Mouse (Mus musculus) CH12.LX (cell line): ENCODE measurements around the gene Gpr152. TPM values are rescaled to one million over a fixed set of nuclear protein-coding genes. Genes with fewer than 3 reads are reported as not detected.

ENCODE experiments used
- DNase-seq: peaks from one replicate; pipeline ENCODE4 v3.0.0-alpha.2; 2013; ENCODE audit errors: extremely low read depth
- H3K27ac ChIP-seq: 2 replicates; pipeline ENCODE4 v1.5.1; 2012; ENCODE audit warnings: low read depth, mild to moderate bottlenecking, control low read depth, moderate library complexity; ENCODE audit not compliant: insufficient read depth
- H3K27me3 ChIP-seq: replicated peaks from 2 replicates; pipeline ENCODE3; 2012; ENCODE audit warnings: inconsistent platforms
- H3K36me3 ChIP-seq, 2 experiments: replicated peaks in 1 of 2; 2 replicates each; pipeline versions ENCODE3 to v1.6.1; 2012; ENCODE audit warnings: inconsistent platforms in 1 of 2, low read length in 1 of 2, mild to moderate bottlenecking in 1 of 2, mixed read lengths in 1 of 2, moderate library complexity in 1 of 2; ENCODE audit not compliant: control insufficient read depth in 1 of 2, insufficient read depth in 1 of 2
- H3K4me1 ChIP-seq, 2 experiments: 2 replicates each; pipeline ENCODE4 v1.6.1; 2012; ENCODE audit warnings: inconsistent platforms in 1 of 2, moderate library complexity in 1 of 2; ENCODE audit not compliant: insufficient read depth in 2 of 2, control insufficient read depth in 1 of 2
- H3K4me2 ChIP-seq: 2 replicates; pipeline ENCODE4 v1.6.1; 2012; ENCODE audit warnings: low read depth, mild to moderate bottlenecking, control low read depth; ENCODE audit not compliant: poor library complexity, insufficient read depth, severe bottlenecking
- H3K4me3 ChIP-seq, 3 experiments: fragments of 150-350 bp in 1 of 3; sonication (generic) in 1 of 3; replicated peaks in 1 of 3; 2 replicates each; pipeline versions ENCODE3 to v1.5.1; 2011 to 2012; ENCODE audit warnings: low read depth in 2 of 3, low read length in 2 of 3, mild to moderate bottlenecking in 2 of 3, moderate library complexity in 2 of 3, control low read depth in 1 of 3, improper control_type of control experiment in 1 of 3, inconsistent platforms in 1 of 3, mixed read lengths in 1 of 3; ENCODE audit not compliant: poor library complexity in 1 of 3
- H3K79me2 ChIP-seq: replicated peaks from 2 replicates; pipeline ENCODE4 v1.6.1; 2012; ENCODE audit warnings: mild to moderate bottlenecking, moderate library complexity; ENCODE audit not compliant: control insufficient read depth, poor library complexity, insufficient read depth, severe bottlenecking; ENCODE audit errors: extremely low read depth
- H3K9ac ChIP-seq: 2 replicates; pipeline ENCODE4 v1.6.1; 2012; ENCODE audit warnings: low read depth, mild to moderate bottlenecking, control low read depth, moderate library complexity; ENCODE audit not compliant: insufficient read depth
- H3K9me3 ChIP-seq: replicated peaks from 2 replicates; pipeline ENCODE3; 2012; ENCODE audit warnings: low read length, inconsistent platforms, mixed read lengths
- BHLHE40 ChIP-seq: IDR thresholded peaks from 2 replicates; pipeline ENCODE4 v1.6.1; 2011; ENCODE audit warnings: mild to moderate bottlenecking, low read depth, low read length, improper control_type of control experiment
- CHD2 ChIP-seq: IDR thresholded peaks from 2 replicates; pipeline ENCODE4 v1.6.1; 2011; ENCODE audit warnings: low read length, improper control_type of control experiment
- CTCF ChIP-seq, 2 experiments: IDR thresholded peaks in 1 of 2; conservative IDR thresholded peaks in 1 of 2; 2 replicates each; pipeline ENCODE4 v1.5.1; 2011 to 2012; ENCODE audit warnings: low read depth in 2 of 2, low read length in 2 of 2, improper control_type of control experiment in 1 of 2, inconsistent platforms in 1 of 2, mild to moderate bottlenecking in 1 of 2, moderate library complexity in 1 of 2
- E2F4 ChIP-seq: IDR thresholded peaks from 2 replicates; pipeline ENCODE4 v1.6.1; 2011; ENCODE audit warnings: low read depth, low read length, improper control_type of control experiment; ENCODE audit not compliant: insufficient replicate concordance
- ELF1 ChIP-seq: IDR thresholded peaks from 2 replicates; pipeline ENCODE4 v1.6.1; 2014; ENCODE audit warnings: low read depth, mild to moderate bottlenecking, inconsistent platforms, low read length, improper control_type of control experiment
- EP300 ChIP-seq: IDR thresholded peaks from 2 replicates; pipeline ENCODE4 v1.6.1; 2011; ENCODE audit warnings: low read length, improper control_type of control experiment
- HCFC1 ChIP-seq: IDR thresholded peaks from 2 replicates; pipeline ENCODE4 v1.6.1; 2012; ENCODE audit warnings: low read depth, mild to moderate bottlenecking, inconsistent platforms, low read length, improper control_type of control experiment
- JUN ChIP-seq: IDR thresholded peaks from 2 replicates; pipeline ENCODE4 v1.6.1; 2011; ENCODE audit warnings: low read depth, mild to moderate bottlenecking, low read length, improper control_type of control experiment, moderate library complexity; ENCODE audit not compliant: insufficient read depth
- MAZ ChIP-seq: IDR thresholded peaks from 2 replicates; pipeline ENCODE4 v1.6.1; 2012; ENCODE audit warnings: low read depth, mild to moderate bottlenecking, inconsistent platforms, low read length, improper control_type of control experiment, moderate library complexity
- MEF2A ChIP-seq: IDR thresholded peaks from 2 replicates; pipeline ENCODE4 v1.6.1; 2014; ENCODE audit warnings: low read depth, mild to moderate bottlenecking, inconsistent platforms, low read length, improper control_type of control experiment, borderline replicate concordance
- MXI1 ChIP-seq: IDR thresholded peaks from 2 replicates; pipeline ENCODE4 v1.6.1; 2011; ENCODE audit warnings: mild to moderate bottlenecking, low read depth, low read length, improper control_type of control experiment
- MYC ChIP-seq: IDR thresholded peaks from 2 replicates; pipeline ENCODE4 v1.6.1; 2011; ENCODE audit warnings: low read depth, mild to moderate bottlenecking, improper control_type of control experiment, low read length
- NELFE ChIP-seq: IDR thresholded peaks from 2 replicates; pipeline ENCODE4 v1.6.1; 2011; ENCODE audit warnings: low read depth, low read length, improper control_type of control experiment
- POLR2AphosphoS2 ChIP-seq: IDR thresholded peaks from 2 replicates; pipeline ENCODE4 v1.6.1; 2011; ENCODE audit warnings: low read depth, low read length, improper control_type of control experiment
- SIN3A ChIP-seq: IDR thresholded peaks from 2 replicates; pipeline ENCODE4 v1.6.1; 2012; ENCODE audit warnings: low read length, improper control_type of control experiment, inconsistent platforms
- SMC3 ChIP-seq: IDR thresholded peaks from 2 replicates; pipeline ENCODE4 v1.6.1; 2011; ENCODE audit warnings: low read depth, low read length, improper control_type of control experiment
- TBP ChIP-seq: conservative IDR thresholded peaks from 2 replicates; pipeline ENCODE4 v1.6.1; 2011; ENCODE audit warnings: low read depth, low read length, improper control_type of control experiment
- TCF12 ChIP-seq: IDR thresholded peaks from 2 replicates; pipeline ENCODE4 v1.6.1; 2014; ENCODE audit warnings: low read depth, mild to moderate bottlenecking, inconsistent platforms, low read length, improper control_type of control experiment
- UBTF ChIP-seq: IDR thresholded peaks from 2 replicates; pipeline ENCODE4 v1.6.1; 2012; ENCODE audit warnings: low read depth, mild to moderate bottlenecking, inconsistent platforms, low read length, improper control_type of control experiment, moderate library complexity
- USF1 ChIP-seq: IDR thresholded peaks from 2 replicates; pipeline ENCODE4 v1.6.1; 2014; ENCODE audit warnings: low read depth, mild to moderate bottlenecking, inconsistent platforms, low read length, improper control_type of control experiment
- USF2 ChIP-seq: conservative IDR thresholded peaks from 2 replicates; pipeline ENCODE4 v1.6.1; 2011; ENCODE audit warnings: low read depth, low read length, improper control_type of control experiment
- ZC3H11A ChIP-seq: IDR thresholded peaks from 2 replicates; pipeline ENCODE4 v1.6.1; 2012; ENCODE audit warnings: low read depth, mild to moderate bottlenecking, inconsistent platforms, low read length, improper control_type of control experiment
- dilution Hi-C: fragments of 300-500 bp; cut with MboI; formaldehyde crosslinking; loops from 2 replicates; pipeline ENCODE4 v1.14.3; 2020; ENCODE audit warnings: low sequenced_read_pairs; ENCODE audit not compliant: extremely low pct_unique_long_range_greater_than_20kb, extremely low pct_ligation_motif_present
- in situ Hi-C: fragments of 300-500 bp; cut with MboI; formaldehyde crosslinking; loops from 3 replicates; pipeline ENCODE4 v1.14.3; 2019; ENCODE audit warnings: low sequenced_read_pairs, low pct_ligation_motif_present, low pct_unique_long_range_greater_than_20kb, mixed read lengths
- polyA plus RNA-seq: library from polyadenylated mRNA; unstranded; fragments of >175 nt; gene quantifications from 2 replicates; pipeline ENCODE4 v1.2.1, GENCODE M21; 2012; ENCODE audit warnings: low read depth; ENCODE audit not compliant: insufficient read length
- total RNA-seq, 2 experiments: library from RNA; depleted of rRNA; stranded (reverse); fragments of 300-350 nt in 1 of 2; fragments of >200 nt in 1 of 2; gene quantifications; 2 replicates each; pipeline ENCODE4 v1.2.3; 2012 to 2014

Gene Gpr152
- total and polyA plus RNA-seq, 3 experiments: 0.05 to 0.71 (median 0.17) TPM

DNA sequence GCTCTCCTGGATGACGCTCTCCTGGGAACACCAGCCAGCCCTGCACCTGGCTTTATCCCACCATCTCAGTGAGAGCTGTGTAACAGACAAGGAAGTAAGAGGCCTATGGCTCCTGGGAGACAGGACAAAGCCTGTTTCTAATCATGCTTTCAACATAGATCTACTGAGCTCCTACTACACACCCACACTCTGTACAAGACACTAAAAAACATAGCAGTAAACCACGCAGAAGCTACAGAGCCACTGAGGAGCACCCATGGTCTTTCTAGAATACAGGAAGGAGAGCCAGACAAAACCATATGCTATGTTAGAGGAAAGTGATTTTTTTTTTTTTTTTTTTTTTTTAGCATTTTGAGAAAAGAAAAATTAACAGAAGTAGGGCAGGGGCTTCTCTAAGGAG, 21.2 kb upstream of the Gpr152 start:
- Histone ChIP-seq H3K4me3 (no peak overlapping the region), H3K27ac (no peak overlapping the region), H3K9me3 (no peaks in the 10 kb centered on the region), H3K4me2 (no peak overlapping the region), H3K79me2 (0 out of 2 replicates have a peak, but pooled peaks cover 2% of the 10 kb centered on the region), H3K9ac (no peak overlapping the region), H3K4me1 (peaks cover 20 to 73% of the 10 kb centered on the region in 2 experiments), H3K27me3 (no peaks in the 10 kb centered on the region), H3K36me3 (peaks cover 37 to 57% of the 10 kb centered on the region in 2 experiments)
- dilution Hi-C loops (no loop called here), in situ Hi-C loops (no loop called here)
- DNase-seq: no peak
- TF ChIP-seq ELF1 (no peak), MXI1 (no peak), MYC (no peak), HCFC1 (no peak), SIN3A (no peak), CTCF (conservative IDR thresholded peaks at IDR 0.05 in 1 of 2, IDR thresholded peaks at IDR 0.05 in 1 of 2; ENCODE audit: low read depth in 2 of 2, low read length in 2 of 2) (no peak), BHLHE40 (no peak), NELFE (no peak), SMC3 (no peak), E2F4 (no peak), TCF12 (no peak), USF1 (no peak)

DNA sequence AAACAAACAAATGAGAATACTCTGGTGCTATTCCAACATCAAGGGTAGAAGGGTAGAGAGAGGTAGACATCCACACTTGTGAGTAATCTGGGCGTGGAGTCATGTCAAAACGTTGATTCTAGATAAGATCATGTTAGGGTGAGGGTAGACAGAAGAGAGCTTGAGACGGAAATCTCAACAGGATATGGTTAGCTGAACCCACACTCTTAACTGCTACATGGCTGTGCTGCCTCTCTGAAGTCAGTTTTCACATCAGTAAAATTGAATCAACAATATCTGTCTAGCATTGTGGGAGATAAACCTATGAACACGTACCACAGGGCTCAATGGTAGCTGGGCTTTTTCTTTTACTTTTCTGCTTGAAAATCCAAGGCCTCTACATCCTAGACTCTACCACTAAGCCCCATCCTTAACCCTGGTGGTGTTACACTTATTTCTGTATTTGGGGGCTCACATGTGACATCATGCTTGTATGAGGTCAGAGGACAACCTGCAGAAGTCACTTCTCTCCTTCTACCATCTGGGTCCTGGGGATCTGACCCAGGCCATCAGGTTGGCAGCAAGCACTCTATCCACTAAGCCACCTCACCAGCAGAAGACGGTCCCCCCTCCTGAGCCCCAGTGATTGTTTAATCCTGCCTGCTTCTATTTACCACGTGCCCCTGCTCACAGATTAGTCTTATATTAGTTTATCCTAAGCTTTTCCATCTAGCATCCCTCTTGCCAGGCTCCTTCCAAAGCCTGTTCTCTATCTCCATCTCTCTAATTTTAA, 19.7 kb upstream of the Gpr152 start:
- in situ Hi-C loops: no loop called here
- H3K4me3 ChIP-seq: no peak overlapping the region
- dilution Hi-C loops: no loop called here
- H3K9ac ChIP-seq: no peak overlapping the region
- no peaks in the 10 kb centered on the region for H3K27me3 ChIP-seq
- no peak for TF ChIP-seq UBTF
- TF ChIP-seq SMC3: no peak
- TF ChIP-seq CTCF (conservative IDR thresholded peaks at IDR 0.05 in 1 of 2, IDR thresholded peaks at IDR 0.05 in 1 of 2; ENCODE audit: low read depth in 2 of 2, low read length in 2 of 2): no peak
- TF ChIP-seq POLR2AphosphoS2: no peak
- TF ChIP-seq CHD2: no peak
- TF ChIP-seq ELF1: no peak
- no peak for TF ChIP-seq TBP
- no peak for TF ChIP-seq MXI1
- no peak for TF ChIP-seq JUN
- TF ChIP-seq MEF2A: no peak
- TF ChIP-seq EP300: no peak
- TF ChIP-seq USF2: no peak
- TF ChIP-seq MAZ: no peak
- no peak for TF ChIP-seq ZC3H11A
- no peak for TF ChIP-seq TCF12
- H3K9me3 ChIP-seq: no peaks in the 10 kb centered on the region
- H3K79me2 ChIP-seq: 0 out of 2 replicates have a peak, but pooled peaks cover 2% of the 10 kb centered on the region
- H3K4me1 ChIP-seq: peaks cover 17 to 72% of the 10 kb centered on the region in 2 experiments
- peaks cover 29 to 46% of the 10 kb centered on the region in 2 experiments for H3K36me3 ChIP-seq
- DNase-seq: no peak
- no peak overlapping the region for H3K27ac ChIP-seq
- H3K4me2 ChIP-seq: no peak overlapping the region
